Mouse (Mus musculus) liver, embryonic 15.5 days (tissue): ENCODE results near the gene Trnau1ap. TPM values are rescaled to one million over a fixed set of nuclear protein-coding genes. Genes with fewer than 3 reads are reported as not detected.
A peak's percentile ranks its signal among the peaks of the same experiment; 100 is the strongest.
"Not testable (repeated sequence)": the region's sequence is repeated elsewhere in the genome, so short reads cannot be mapped to it uniquely, and the experiment has no call there.

ENCODE experiments used
- ATAC-seq: fragments of 200-750 bp; cut with Nextera tagmentation; 2 replicates; pipeline ENCODE4 v1.8.0; 2017; ENCODE audit warnings: moderate number of reproducible peaks, mild to moderate bottlenecking, moderate library complexity; ENCODE audit not compliant: insufficient read depth
- H3K27ac ChIP-seq: fragments of 300-500 bp; sonication (generic); replicated peaks from 2 replicates; pipeline ENCODE4 v1.5.1; 2015; ENCODE audit warnings: mild to moderate bottlenecking, inconsistent platforms
- H3K27me3 ChIP-seq: fragments of 300-500 bp; sonication (generic); 2 replicates; pipeline ENCODE4 v1.6.1; 2015; ENCODE audit warnings: mild to moderate bottlenecking, inconsistent platforms
- H3K36me3 ChIP-seq: fragments of 300-500 bp; sonication (generic); replicated peaks from 2 replicates; pipeline ENCODE4 v1.6.1; 2015; ENCODE audit warnings: moderate library complexity, mild to moderate bottlenecking, inconsistent platforms
- H3K4me1 ChIP-seq: fragments of 300-500 bp; sonication (generic); replicated peaks from 2 replicates; pipeline ENCODE4 v1.6.1; 2015; ENCODE audit warnings: inconsistent platforms
- H3K4me2 ChIP-seq: fragments of 300-500 bp; sonication (generic); 2 replicates; pipeline ENCODE4 v1.6.1; 2015; ENCODE audit warnings: moderate library complexity, mild to moderate bottlenecking, inconsistent platforms
- H3K4me3 ChIP-seq: fragments of 300-500 bp; sonication (generic); replicated peaks from 2 replicates; pipeline ENCODE4 v1.5.1; 2015; ENCODE audit warnings: mild to moderate bottlenecking, inconsistent platforms
- H3K9ac ChIP-seq: fragments of 300-500 bp; sonication (generic); 2 replicates; pipeline ENCODE4 v1.6.1; 2015; ENCODE audit warnings: moderate library complexity, mild to moderate bottlenecking, inconsistent platforms
- H3K9me3 ChIP-seq: fragments of 300-500 bp; sonication (generic); replicated peaks from 2 replicates; pipeline ENCODE4 v1.6.1; 2016; ENCODE audit warnings: inconsistent platforms
- WGBS: fragments of 180-500 bp; shearing (Covaris S2); methylation state at CpG from one replicate; pipeline ENCODE4 v1.1.7; 2015; ENCODE audit warnings: mixed read lengths; ENCODE audit not compliant: insufficient replicate concordance; 5-methylcytosine and 5-hydroxymethylcytosine counted together
- polyA plus RNA-seq: library from polyadenylated mRNA; unstranded; fragments of >200 nt; fragmentation: Nextera tagmentation; extraction: Ambion mirVana; gene quantifications from 2 replicates; pipeline ENCODE4 v1.2.1, GENCODE M21; 2015

Trnau1ap gene
- polyA plus RNA-seq, 1 experiment from 2014 or later, result 28.7 TPM

- WGBS, result 26% methylated on average over 1 of the region's 1 CpGs
- Histone ChIP-seq H3K9me3 (no peaks in the 10 kb centered on the region), H3K4me3 (no peak overlapping the region), H3K9ac (no peak overlapping the region), H3K27ac (0 out of 2 replicates have a peak overlapping the region, but pooled peaks have one; percentile 5), H3K4me1 (peaks cover 23% of the 10 kb centered on the region), H3K36me3 (peaks cover 49% of the 10 kb centered on the region), H3K27me3 (no peaks in the 10 kb centered on the region), H3K4me2 (no peak overlapping the region)
- no peak for ATAC-seq
Measured at GRCm38 (mm10) chr4:132311209-132311608, 18.1 kb downstream of the Trnau1ap start.

- peak overlapping the region; percentile 83 for H3K4me2 ChIP-seq
- no peaks in the 10 kb centered on the region for H3K27me3 ChIP-seq
- peak; percentile 22; the same call in 1 of the 2 replicates for ATAC-seq
- WGBS, result 15% methylated on average over 10 of the region's 10 CpGs
- no peaks in the 10 kb centered on the region for H3K9me3 ChIP-seq
- H3K36me3 ChIP-seq, result peaks cover 47% of the 10 kb centered on the region
- peak overlapping the region; percentile 77 for H3K9ac ChIP-seq
- peak overlapping the region; percentile 75 for H3K4me3 ChIP-seq
- peaks cover 35% of the 10 kb centered on the region for H3K4me1 ChIP-seq
- H3K27ac ChIP-seq, result peak overlapping the region; percentile 84
Measured at GRCm38 (mm10) chr4:132309849-132310472, 19.4 kb downstream of the Trnau1ap start.

GRCm38 (mm10) chr4:132309140-132309848 lies 20.0 kb downstream of the Trnau1ap start:
- Histone ChIP-seq H3K4me1 (peaks cover 36% of the 10 kb centered on the region), H3K9ac (peak overlapping the region; percentile 77), H3K9me3 (no peaks in the 10 kb centered on the region), H3K27me3 (no peaks in the 10 kb centered on the region), H3K27ac (peak overlapping the region; percentile 84), H3K4me3 (peak overlapping the region; percentile 75), H3K36me3 (peaks cover 44% of the 10 kb centered on the region), H3K4me2 (peak overlapping the region; percentile 83)
- 0 out of 2 replicates have a peak, but pooled peaks have one; percentile 23 for ATAC-seq
- under 1% methylated on average over 15 of the region's 15 CpGs for WGBS

- peak overlapping the region; percentile 77 for H3K9ac ChIP-seq
- H3K27ac ChIP-seq, result peak overlapping the region; percentile 84
- H3K36me3 ChIP-seq, result peaks cover 37% of the 10 kb centered on the region
- under 1% methylated on average over 41 of the region's 41 CpGs for WGBS
- H3K9me3 ChIP-seq, result no peaks in the 10 kb centered on the region
- peak overlapping the region; percentile 75 for H3K4me3 ChIP-seq
- peak; percentile 85 for ATAC-seq
- H3K4me1 ChIP-seq, result peaks cover 36% of the 10 kb centered on the region
- no peaks in the 10 kb centered on the region for H3K27me3 ChIP-seq
- H3K4me2 ChIP-seq, result peak overlapping the region; percentile 83
Measured at GRCm38 (mm10) chr4:132308437-132309139, 20.8 kb downstream of the Trnau1ap start.

- Histone ChIP-seq H3K4me3 (no peak overlapping the region), H3K27me3 (no peaks in the 10 kb centered on the region), H3K27ac (no peak overlapping the region), H3K36me3 (peaks cover 15% of the 10 kb centered on the region), H3K9me3 (no peaks in the 10 kb centered on the region), H3K4me1 (peaks cover 50% of the 10 kb centered on the region), H3K9ac (no peak overlapping the region), H3K4me2 (no peak overlapping the region)
- no peak for ATAC-seq
- WGBS, result 48% methylated on average over 6 of the region's 6 CpGs
Measured at GRCm38 (mm10) chr4:132306004-132306403, 23.3 kb downstream of the Trnau1ap start.

- Histone ChIP-seq H3K4me1 (peaks cover 44% of the 10 kb centered on the region), H3K4me3 (no peak overlapping the region), H3K27ac (no peak overlapping the region), H3K36me3 (peaks cover 8% of the 10 kb centered on the region), H3K4me2 (no peak overlapping the region), H3K27me3 (no peaks in the 10 kb centered on the region), H3K9ac (no peak overlapping the region), H3K9me3 (no peaks in the 10 kb centered on the region)
- ATAC-seq, result no peak
- 24% methylated on average over 8 of the region's 8 CpGs for WGBS
Measured at GRCm38 (mm10) chr4:132305276-132305675, 24.1 kb downstream of the Trnau1ap start.

- not testable (repeated sequence) for H3K9me3 ChIP-seq, H3K27ac ChIP-seq
Measured at GRCm38 (mm10) chr4:132303484-132303883, 25.9 kb downstream of the Trnau1ap start.

GRCm38 (mm10) chr4:132302939-132303479 lies 26.3 kb downstream of the Trnau1ap start, which contains the start of gene Rab42:
Gene Rab42, minus strand, starts transcription at chr4:132303385.
- WGBS, result 2% methylated on average over 31 of the region's 31 CpGs
- Histone ChIP-seq H3K9ac (peak within 1 kb of the TSS; percentile 61), H3K4me3 (peak within 1 kb of the TSS; percentile 62), H3K9me3 (no peaks in the 10 kb centered on the region), H3K27me3 (no peaks in the 10 kb centered on the region), H3K27ac (peak within 1 kb of the TSS; percentile 38; the same call in 1 of the 2 replicates), H3K4me1 (peaks cover 29% of the 10 kb centered on the region), H3K4me2 (peak within 1 kb of the TSS; percentile 88), H3K36me3 (no peaks in the 10 kb centered on the region)
- ATAC-seq, result peak; percentile 69

More at GRCm38 (mm10) chr4:132303484-132303883, 25.9 kb downstream of the Trnau1ap start:
- Histone ChIP-seq H3K4me1 (peaks cover 32% of the 10 kb centered on the region), H3K4me2 (peak overlapping the region; percentile 88), H3K9ac (peak overlapping the region; percentile 61), H3K4me3 (peak overlapping the region; percentile 62)
- H3K36me3 ChIP-seq, H3K27me3 ChIP-seq, ATAC-seq: not testable (repeated sequence)
- 36% methylated on average over 6 of the region's 6 CpGs for WGBS

- H3K36me3 ChIP-seq, result no peaks in the 10 kb centered on the region
- peaks cover 29% of the 10 kb centered on the region for H3K4me1 ChIP-seq
- peak overlapping the region; percentile 62 for H3K4me3 ChIP-seq
- 47% methylated on average over 16 of the region's 16 CpGs for WGBS
- H3K27me3 ChIP-seq, result no peaks in the 10 kb centered on the region
- no peak overlapping the region for H3K27ac ChIP-seq
- peak overlapping the region; percentile 88 for H3K4me2 ChIP-seq
- H3K9ac ChIP-seq, result peak overlapping the region; percentile 61
- H3K9me3 ChIP-seq, result no peaks in the 10 kb centered on the region
- ATAC-seq, result no peak
Measured at GRCm38 (mm10) chr4:132301965-132302938, 27.1 kb downstream of the Trnau1ap start.

GRCm38 (mm10) chr4:132301486-132301885 lies 27.9 kb downstream of the Trnau1ap start:
- no peak for ATAC-seq

More at GRCm38 (mm10) chr4:132301486-132301885, 27.9 kb downstream of the Trnau1ap start:
- Histone ChIP-seq H3K27ac (no peak overlapping the region), H3K4me3 (no peak overlapping the region), H3K9me3 (no peaks in the 10 kb centered on the region), H3K36me3 (no peaks in the 10 kb centered on the region), H3K9ac (no peak overlapping the region), H3K4me1 (peaks cover 29% of the 10 kb centered on the region), H3K27me3 (no peaks in the 10 kb centered on the region), H3K4me2 (no peak overlapping the region)
- 80% methylated on average over 6 of the region's 6 CpGs for WGBS
